Mouse (Mus musculus): ENCODE results near the gene Mtcl1.
A peak's percentile ranks its signal among the peaks of the same experiment; 100 is the strongest.

Gene Mtcl1

GRCm38 (mm10) chr17:66331207-66331606 is 118.3 kb downstream of the Mtcl1 start:
- no peak for DNase-seq (ENCODE audit: inconsistent age in 2 of 2, low spot score in 1 of 2)

GRCm38 (mm10) chr17:66326552-66327045 is 123.0 kb downstream of the Mtcl1 start:
- no peak for DNase-seq (ENCODE audit: inconsistent age in 2 of 2, low spot score in 1 of 2)

GRCm38 (mm10) chr17:66326204-66326545 is 123.4 kb downstream of the Mtcl1 start:
- DNase-seq (ENCODE audit: inconsistent age in 2 of 2, low spot score in 1 of 2), result no peak

- DNase-seq (ENCODE audit: inconsistent age in 2 of 2, low spot score in 1 of 2), result peak in 1 of 2 experiments; percentile 38
Measured at GRCm38 (mm10) chr17:66325440-66326203, 123.9 kb downstream of the Mtcl1 start.

GRCm38 (mm10) chr17:66324836-66325235 is 124.7 kb downstream of the Mtcl1 start:
- DNase-seq (ENCODE audit: inconsistent age in 2 of 2, low spot score in 1 of 2), result no peak

GRCm38 (mm10) chr17:66322646-66323255 is 126.8 kb downstream of the Mtcl1 start:
- DNase-seq (ENCODE audit: inconsistent age in 2 of 2, low spot score in 1 of 2), result peak; percentile 35 to 48

GRCm38 (mm10) chr17:66321933-66322332 is 127.6 kb downstream of the Mtcl1 start:
- DNase-seq (ENCODE audit: inconsistent age in 2 of 2, low spot score in 1 of 2), result no peak

- no peak for DNase-seq (ENCODE audit: inconsistent age in 2 of 2, low spot score in 1 of 2)
Measured at GRCm38 (mm10) chr17:66320716-66321372, 128.7 kb downstream of the Mtcl1 start.

GRCm38 (mm10) chr17:66318031-66318430 is 131.5 kb downstream of the Mtcl1 start:
- no peak for DNase-seq (ENCODE audit: inconsistent age in 2 of 2, low spot score in 1 of 2)

- DNase-seq (ENCODE audit: inconsistent age in 2 of 2, low spot score in 1 of 2), result no peak
Measured at GRCm38 (mm10) chr17:66317576-66317975, 132.0 kb downstream of the Mtcl1 start.

- no peak for DNase-seq (ENCODE audit: inconsistent age in 2 of 2, low spot score in 1 of 2)
Measured at GRCm38 (mm10) chr17:66317156-66317555, 132.4 kb downstream of the Mtcl1 start.

- no peak for DNase-seq (ENCODE audit: inconsistent age in 2 of 2, low spot score in 1 of 2)
Measured at GRCm38 (mm10) chr17:66315451-66315850, 134.1 kb downstream of the Mtcl1 start.

- no peak for DNase-seq (ENCODE audit: inconsistent age in 2 of 2, low spot score in 1 of 2)
Measured at GRCm38 (mm10) chr17:66314566-66315285, 134.8 kb downstream of the Mtcl1 start.

- DNase-seq (ENCODE audit: inconsistent age in 2 of 2, low spot score in 1 of 2), result no peak
Measured at GRCm38 (mm10) chr17:66301906-66302305, 147.6 kb downstream of the Mtcl1 start.

- DNase-seq (ENCODE audit: inconsistent age in 2 of 2, low spot score in 1 of 2), result no peak
Measured at GRCm38 (mm10) chr17:66301267-66301666, 148.3 kb downstream of the Mtcl1 start.

- no peak for DNase-seq (ENCODE audit: inconsistent age in 2 of 2, low spot score in 1 of 2)
Measured at GRCm38 (mm10) chr17:66297721-66298120, 151.8 kb downstream of the Mtcl1 start.

GRCm38 (mm10) chr17:66293581-66293980 is 156.0 kb downstream of the Mtcl1 start:
- DNase-seq (ENCODE audit: inconsistent age in 2 of 2, low spot score in 1 of 2), result no peak

GRCm38 (mm10) chr17:66289894-66290293 is 159.7 kb downstream of the Mtcl1 start:
- no peak for DNase-seq (ENCODE audit: inconsistent age in 2 of 2, low spot score in 1 of 2)
